Mouse (Mus musculus): Measurements from ENCODE around the gene Iqch.

- TF ChIP-seq EP300 (IDR thresholded peaks at IDR 0.05; ENCODE audit: low read depth): no peak
- no peak for TF ChIP-seq CTCF (IDR thresholded peaks at IDR 0.05; ENCODE audit: low read depth)
These were observed 48.7 kb downstream of the Iqch start for GRCm38 (mm10) chr9:63553628-63554027.

All from liver, postnatal 0 days (tissue).